Mouse (Mus musculus) kidney, embryonic 16.5 days (tissue): Measurements from ENCODE around the gene Psmd5. TPM values are rescaled to one million over a fixed set of nuclear protein-coding genes. Genes with fewer than 3 reads are reported as not detected.

Source experiments
- ATAC-seq: fragments of 200-750 bp; cut with Nextera tagmentation; 2 replicates; pipeline ENCODE4 v1.8.0; 2017; ENCODE audit warnings: moderate TSS enrichment; ENCODE audit not compliant: low FRiP score, low TSS enrichment
- H3K27ac ChIP-seq: fragments of 300-500 bp; sonication (generic); 2 replicates; pipeline ENCODE4 v1.5.1; 2014; ENCODE audit warnings: low read length
- H3K27me3 ChIP-seq: fragments of 300-500 bp; sonication (generic); 2 replicates; pipeline ENCODE4 v1.6.1; 2014; ENCODE audit warnings: low read length, control low read depth, mixed read lengths; ENCODE audit not compliant: insufficient read depth
- H3K36me3 ChIP-seq: fragments of 300-500 bp; sonication (generic); 2 replicates; pipeline ENCODE4 v1.6.1; 2014; ENCODE audit warnings: low read length, control low read depth, mixed read lengths; ENCODE audit not compliant: insufficient read depth
- H3K4me1 ChIP-seq: fragments of 300-500 bp; sonication (generic); 2 replicates; pipeline ENCODE4 v1.6.1; 2014; ENCODE audit warnings: low read length, control low read depth, mixed read lengths; ENCODE audit not compliant: insufficient read depth
- H3K4me2 ChIP-seq: fragments of 300-500 bp; sonication (generic); replicated peaks from 2 replicates; pipeline ENCODE4 v1.6.1; 2014; ENCODE audit warnings: low read depth, low read length
- H3K4me3 ChIP-seq: fragments of 300-500 bp; sonication (generic); 2 replicates; pipeline ENCODE4 v1.5.1; 2014; ENCODE audit warnings: mild to moderate bottlenecking, low read length
- H3K9ac ChIP-seq: fragments of 300-500 bp; sonication (generic); replicated peaks from 2 replicates; pipeline ENCODE4 v1.6.1; 2014; ENCODE audit warnings: low read length
- H3K9me3 ChIP-seq: fragments of 300-500 bp; sonication (generic); 2 replicates; pipeline ENCODE4 v1.6.1; 2016; ENCODE audit warnings: low read length, control low read depth
- WGBS: fragments of 180-500 bp; shearing (Covaris S2); extraction: QIAGEN DNeasy Blood & Tissue Kit; methylation state at CpG from one replicate; pipeline ENCODE4 v1.1.7; 2014; 5-methylcytosine and 5-hydroxymethylcytosine counted together
- polyA plus RNA-seq: library from polyadenylated mRNA; unstranded; fragments of >200 nt; fragmentation: Nextera tagmentation; extraction: Ambion mirVana; gene quantifications from 2 replicates; pipeline ENCODE4 v1.2.1, GENCODE M21; 2015

Psmd5 gene
- polyA plus RNA-seq, 1 experiment from 2014 or later = 140 TPM

DNA sequence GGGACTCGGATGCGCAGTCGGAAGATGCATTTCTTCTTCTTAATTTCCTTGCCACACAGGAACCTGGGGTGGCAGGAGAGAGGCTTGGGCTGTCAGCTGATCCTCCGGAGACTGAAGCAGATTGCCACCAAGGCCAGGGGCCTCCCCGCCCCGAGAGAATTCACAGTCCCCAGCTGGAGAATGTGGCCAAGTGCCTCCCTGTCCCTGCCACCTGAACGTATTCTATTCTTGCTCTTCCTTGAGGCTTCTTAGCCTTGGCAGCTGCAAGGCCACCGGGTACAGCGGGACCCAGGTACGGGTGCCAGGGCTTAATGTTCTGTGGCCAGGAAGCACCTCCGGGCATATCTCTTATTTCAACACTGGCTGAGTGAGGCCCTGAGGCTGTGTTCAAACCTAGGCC, 24.9 kb upstream of the Psmd5 start:
- WGBS = 79% methylated on average over 11 of the region's 11 CpGs
- no peaks in the 10 kb centered on the region for H3K27me3 ChIP-seq

GRCm38 (mm10) chr2:34897820-34898219, 23.1 kb upstream of the Psmd5 start:
- H3K27me3 ChIP-seq = no peaks in the 10 kb centered on the region
- H3K4me3 ChIP-seq = no peak overlapping the region
- H3K36me3 ChIP-seq = peaks cover 19% of the 10 kb centered on the region; the same call in 1 of the 2 replicates
- H3K4me1 ChIP-seq = peaks cover 2% of the 10 kb centered on the region; the same call in 1 of the 2 replicates
- ATAC-seq = peak; percentile 32
- H3K9ac ChIP-seq = 0 out of 2 replicates have a peak overlapping the region, but pooled peaks have one; percentile 11
- 17% methylated on average over 10 of the region's 10 CpGs for WGBS
- no peaks in the 10 kb centered on the region for H3K9me3 ChIP-seq
- H3K27ac ChIP-seq = 0 out of 2 replicates have a peak overlapping the region, but pooled peaks have one; percentile 17
- H3K4me2 ChIP-seq = no peak overlapping the region

More for the DNA sequence above, 24.9 kb upstream of the Psmd5 start:
- H3K9ac ChIP-seq = no peak overlapping the region
- H3K4me1 ChIP-seq = peaks cover 4% of the 10 kb centered on the region; the same call in 1 of the 2 replicates
- H3K4me2 ChIP-seq = no peak overlapping the region
- no peak overlapping the region for H3K4me3 ChIP-seq
- no peak for ATAC-seq
- H3K36me3 ChIP-seq = peaks cover 19% of the 10 kb centered on the region; the same call in 1 of the 2 replicates
- no peaks in the 10 kb centered on the region for H3K9me3 ChIP-seq
- H3K27ac ChIP-seq = no peak overlapping the region

DNA sequence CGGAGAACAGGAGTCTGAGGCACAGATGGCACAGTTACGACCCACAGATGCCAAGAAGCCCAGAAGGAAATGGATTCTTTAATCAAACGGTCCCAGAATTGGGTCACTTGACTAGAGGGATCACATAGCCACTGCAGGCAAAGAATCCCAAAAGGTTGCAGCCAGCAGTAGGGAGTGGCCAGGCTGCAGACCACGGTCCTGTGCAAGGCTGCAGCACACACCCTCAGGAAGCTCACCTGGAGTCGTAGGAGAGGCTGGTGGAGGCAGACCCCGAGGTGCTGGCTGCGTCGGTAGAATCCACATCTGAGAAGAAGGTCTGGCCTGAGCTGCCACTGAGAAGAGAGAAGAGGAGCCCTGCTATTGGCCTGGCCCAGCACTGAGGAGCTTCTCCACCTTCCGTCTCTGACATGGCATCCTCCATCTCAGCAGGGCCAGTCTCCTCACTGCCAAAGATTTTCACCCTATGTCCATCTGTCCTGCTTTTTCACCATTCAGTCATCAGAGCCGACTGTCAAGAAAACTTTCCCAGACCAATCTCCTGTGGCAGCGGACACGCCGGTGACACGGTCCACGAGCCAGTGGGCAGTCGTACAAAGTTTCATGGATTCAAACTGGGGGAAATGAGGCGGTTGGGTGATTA, 22.2 kb upstream of the Psmd5 start:
- no peaks in the 10 kb centered on the region for H3K9me3 ChIP-seq
- H3K4me2 ChIP-seq = no peak overlapping the region
- H3K27ac ChIP-seq = 0 out of 2 replicates have a peak overlapping the region, but pooled peaks have one; percentile 17
- no peak overlapping the region for H3K4me3 ChIP-seq
- peaks cover 2% of the 10 kb centered on the region; the same call in 1 of the 2 replicates for H3K4me1 ChIP-seq
- no peak for ATAC-seq
- H3K9ac ChIP-seq = no peak overlapping the region
- 73% methylated on average over 17 of the region's 17 CpGs for WGBS
- no peaks in the 10 kb centered on the region for H3K27me3 ChIP-seq
- 0 out of 2 replicates have a peak, but pooled peaks cover 12% of the 10 kb centered on the region for H3K36me3 ChIP-seq

DNA sequence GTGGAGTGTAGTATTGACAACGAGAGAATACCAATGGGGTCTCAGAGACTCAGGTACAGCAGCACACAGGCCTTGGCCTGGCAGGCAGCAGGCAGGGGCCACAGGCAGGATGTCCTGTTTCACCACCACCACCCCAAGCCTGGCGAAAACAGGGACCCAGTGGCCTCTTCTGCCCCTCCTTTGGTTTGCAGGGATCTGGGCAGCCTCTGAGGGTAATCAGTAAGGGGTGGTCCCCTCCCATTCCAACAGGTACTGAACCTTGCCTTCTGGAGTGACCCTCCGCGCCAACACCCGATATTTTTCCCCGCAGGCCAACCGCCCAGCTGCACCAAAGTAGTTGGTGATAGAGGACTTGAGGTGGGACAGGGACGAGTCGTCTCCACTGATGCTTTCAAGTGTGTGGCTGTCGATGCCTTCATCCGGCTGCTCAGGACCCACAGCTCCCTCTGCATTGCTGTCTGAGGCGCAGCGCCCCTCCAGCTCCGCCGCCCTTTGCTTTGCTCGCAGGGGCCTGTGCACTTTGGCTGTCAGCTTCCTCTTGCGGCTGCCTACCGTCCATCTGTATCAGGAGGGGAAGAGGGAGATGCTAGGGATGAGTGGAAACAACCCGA, 20.8 kb upstream of the Psmd5 start:
- H3K4me2 ChIP-seq = no peak overlapping the region
- H3K36me3 ChIP-seq = 0 out of 2 replicates have a peak, but pooled peaks cover 10% of the 10 kb centered on the region
- no peaks in the 10 kb centered on the region for H3K9me3 ChIP-seq
- H3K4me1 ChIP-seq = peaks cover 2% of the 10 kb centered on the region; the same call in 1 of the 2 replicates
- no peak for ATAC-seq
- no peak overlapping the region for H3K4me3 ChIP-seq
- no peak overlapping the region for H3K27ac ChIP-seq
- no peak overlapping the region for H3K9ac ChIP-seq
- no peaks in the 10 kb centered on the region for H3K27me3 ChIP-seq
- 75% methylated on average over 19 of the region's 19 CpGs for WGBS

DNA sequence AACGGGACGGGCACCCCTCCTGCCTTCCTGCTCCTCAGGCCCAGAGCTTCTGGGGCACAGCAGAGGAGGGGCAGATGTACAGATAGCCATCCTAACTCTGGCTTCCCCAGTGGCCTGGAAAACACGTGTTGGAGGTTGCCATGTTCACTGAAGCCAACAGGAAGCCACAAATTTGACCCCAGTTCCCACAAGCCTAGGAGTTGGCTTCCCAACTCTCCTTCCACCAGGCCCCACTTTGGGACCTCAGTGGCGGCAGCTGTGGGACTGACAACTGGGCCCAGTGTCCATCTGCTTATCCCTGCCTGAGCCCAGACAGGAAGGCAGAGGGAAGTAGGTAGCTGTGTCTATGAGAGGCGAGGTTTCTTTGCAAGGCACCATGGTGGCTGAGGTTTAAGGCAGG, 19.2 kb upstream of the Psmd5 start:
- ATAC-seq = no peak
- 65% methylated on average over 5 of the region's 5 CpGs for WGBS

GRCm38 (mm10) chr2:34884186-34884585, 9.4 kb upstream of the Psmd5 start:
- Histone ChIP-seq H3K9ac (no peak overlapping the region), H3K27me3 (no peaks in the 10 kb centered on the region), H3K4me2 (no peak overlapping the region), H3K27ac (no peak overlapping the region), H3K9me3 (no peaks in the 10 kb centered on the region), H3K4me3 (no peak overlapping the region), H3K36me3 (no peaks in the 10 kb centered on the region), H3K4me1 (no peaks in the 10 kb centered on the region)
- no peak for ATAC-seq
- WGBS = 62% methylated on average over 2 of the region's 2 CpGs

More for the DNA sequence above, 19.2 kb upstream of the Psmd5 start:
- no peak overlapping the region for H3K9ac ChIP-seq
- no peaks in the 10 kb centered on the region for H3K9me3 ChIP-seq
- H3K4me2 ChIP-seq = no peak overlapping the region
- H3K4me1 ChIP-seq = peaks cover 2% of the 10 kb centered on the region; the same call in 1 of the 2 replicates
- H3K27ac ChIP-seq = no peak overlapping the region
- H3K27me3 ChIP-seq = no peaks in the 10 kb centered on the region
- H3K36me3 ChIP-seq = 0 out of 2 replicates have a peak, but pooled peaks cover 10% of the 10 kb centered on the region
- no peak overlapping the region for H3K4me3 ChIP-seq

DNA sequence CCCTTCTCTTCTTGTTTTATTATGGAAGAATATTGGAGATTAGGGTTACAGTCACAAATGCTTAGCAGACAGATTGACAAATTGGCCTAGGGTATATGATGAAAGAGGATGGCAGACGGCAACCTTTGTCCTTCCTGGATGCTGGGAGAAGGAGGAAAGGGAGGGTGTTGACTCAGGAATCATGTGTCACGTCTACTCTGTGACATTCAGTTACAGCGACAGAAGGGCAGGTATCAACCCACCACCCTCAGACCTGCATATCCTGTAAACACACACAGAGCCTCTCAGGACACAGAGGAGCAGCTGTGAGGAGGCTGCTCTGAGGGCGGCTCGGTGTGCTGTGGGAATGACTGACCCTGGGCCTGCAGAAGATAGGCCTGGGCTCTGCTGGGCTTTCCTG, 8.4 kb upstream of the Psmd5 start:
- no peak overlapping the region; the same call in 1 of the 2 replicates for H3K27ac ChIP-seq

GRCm38 (mm10) chr2:34882757-34883156, 8.0 kb upstream of the Psmd5 start:
- no peaks in the 10 kb centered on the region for H3K36me3 ChIP-seq
- H3K4me1 ChIP-seq = 0 out of 2 replicates have a peak, but pooled peaks cover 4% of the 10 kb centered on the region
- WGBS = 43% methylated on average over 2 of the region's 2 CpGs
- no peaks in the 10 kb centered on the region for H3K9me3 ChIP-seq
- H3K9ac ChIP-seq = no peak overlapping the region
- H3K27ac ChIP-seq = no peak overlapping the region
- 0 out of 2 replicates have a peak, but pooled peaks cover 2% of the 10 kb centered on the region for H3K27me3 ChIP-seq
- no peak overlapping the region for H3K4me3 ChIP-seq
- ATAC-seq = no peak
- no peak overlapping the region for H3K4me2 ChIP-seq

More for the DNA sequence above, 8.4 kb upstream of the Psmd5 start:
- Histone ChIP-seq H3K4me2 (no peak overlapping the region), H3K9ac (no peak overlapping the region), H3K27me3 (no peaks in the 10 kb centered on the region), H3K9me3 (no peaks in the 10 kb centered on the region), H3K36me3 (no peaks in the 10 kb centered on the region), H3K4me1 (0 out of 2 replicates have a peak, but pooled peaks cover 4% of the 10 kb centered on the region), H3K4me3 (no peak overlapping the region)
- 18% methylated on average over 5 of the region's 5 CpGs for WGBS
- ATAC-seq = peak; percentile 84

DNA sequence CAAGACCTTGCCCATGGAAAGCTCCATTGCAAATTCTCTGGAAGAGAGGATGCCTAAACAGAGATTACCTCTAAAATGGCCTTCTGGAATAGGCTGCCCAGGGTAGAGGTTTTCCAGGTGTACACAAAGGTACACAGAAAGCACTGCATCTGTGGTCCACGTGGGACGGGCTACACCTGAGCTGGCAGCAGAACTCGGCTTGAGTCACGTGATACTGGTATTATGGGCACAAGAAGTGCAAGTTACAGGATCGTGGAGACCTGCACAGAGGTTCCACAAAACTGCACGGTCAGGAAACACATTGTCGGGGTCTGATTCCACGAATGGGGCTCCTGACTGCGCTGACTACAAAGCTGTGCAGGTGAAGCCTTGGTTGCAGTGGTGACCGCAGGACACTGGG, 5.3 kb upstream of the Psmd5 start:
- Histone ChIP-seq H3K4me1 (0 out of 2 replicates have a peak, but pooled peaks cover 4% of the 10 kb centered on the region), H3K4me2 (no peak overlapping the region), H3K9ac (no peak overlapping the region), H3K9me3 (no peaks in the 10 kb centered on the region), H3K4me3 (no peak overlapping the region), H3K27me3 (peaks cover 5% of the 10 kb centered on the region; the same call in 1 of the 2 replicates), H3K36me3 (no peaks in the 10 kb centered on the region), H3K27ac (no peak overlapping the region)
- 84% methylated on average over 10 of the region's 10 CpGs for WGBS
- no peak for ATAC-seq
